Mouse (Mus musculus): ENCODE measurements at regions not wholly inside any gene's neighbourhood (a gene's known extent, or its start where the extent isn't known, plus 50 kb on each side); places are given as distances from the start of the nearest gene placed in this dataset.

- H3K4me3 ChIP-seq, result no peak overlapping the region
- H3K4me1 ChIP-seq, result no peaks in the 10 kb centered on the region
- WGBS, result 31% methylated on average over 2 of the region's 2 CpGs
- H3K27ac ChIP-seq, result no peak overlapping the region
- no peaks in the 10 kb centered on the region for H3K27me3 ChIP-seq
- H3K9ac ChIP-seq, result no peak overlapping the region
- no peaks in the 10 kb centered on the region for H3K9me3 ChIP-seq
- no peak for ATAC-seq (ENCODE audit: insufficient number of reproducible peaks, insufficient read depth, low FRiP score, low TSS enrichment)
- H3K4me2 ChIP-seq (replicated peaks), result no peak overlapping the region
- H3K36me3 ChIP-seq, result no peaks in the 10 kb centered on the region
Observed at GRCm38 (mm10) chr19:16075512-16076086, 57.0 kb upstream of the Gnaq start.

DNA sequence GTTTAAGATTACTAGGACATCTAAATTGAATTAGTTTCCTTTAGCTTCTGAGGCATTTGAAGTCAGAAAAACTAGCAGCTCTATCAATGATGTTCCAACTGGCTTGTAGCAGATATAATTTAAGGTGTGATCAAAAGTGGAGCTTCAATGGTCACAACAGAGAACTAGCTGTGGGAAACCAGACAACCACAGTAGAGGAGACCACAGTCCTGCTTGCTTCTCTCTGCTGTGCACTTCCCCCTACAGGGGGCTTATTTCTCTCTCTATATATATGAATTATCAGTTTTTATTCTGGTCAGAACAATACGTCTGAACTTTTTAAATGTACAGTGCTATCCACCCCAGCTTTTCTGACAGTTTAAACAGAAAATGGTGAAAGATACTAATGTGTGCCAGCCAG, 57.6 kb upstream of the Gnaq start:
- no peaks in the 10 kb centered on the region for H3K4me1 ChIP-seq
- no peak for ATAC-seq (ENCODE audit: insufficient number of reproducible peaks, insufficient read depth, low FRiP score, low TSS enrichment)
- WGBS, result 84% methylated on average over 1 of the region's 1 CpGs

DNA sequence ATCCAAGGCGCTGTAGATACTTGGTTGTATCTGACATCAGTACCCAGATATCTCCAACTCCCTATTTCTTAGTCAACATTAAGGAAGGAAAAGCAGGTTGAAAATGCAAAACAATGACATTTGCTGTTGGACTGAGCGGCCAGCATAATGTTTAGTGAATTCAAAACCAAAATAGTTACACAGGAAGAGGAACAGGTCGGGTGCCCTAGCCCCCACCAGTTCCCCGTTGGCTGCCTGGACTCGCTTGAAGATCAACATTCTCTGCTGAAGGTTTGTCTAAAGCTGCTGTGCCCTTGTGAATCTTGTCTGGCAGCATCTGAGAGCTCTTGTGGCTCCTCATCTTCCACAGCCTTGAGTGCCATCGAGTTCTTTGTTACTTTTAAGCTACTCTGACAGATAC, 65.3 kb upstream of the Gnaq start:
- H3K27ac ChIP-seq, result no peak overlapping the region
- H3K9me3 ChIP-seq, result no peaks in the 10 kb centered on the region
- ATAC-seq (ENCODE audit: insufficient number of reproducible peaks, insufficient read depth, low FRiP score, low TSS enrichment), result no peak
- WGBS, result 87% methylated on average over 6 of the region's 6 CpGs
- H3K27me3 ChIP-seq, result no peaks in the 10 kb centered on the region
- no peak overlapping the region for H3K4me2 ChIP-seq (replicated peaks)
- H3K36me3 ChIP-seq, result no peaks in the 10 kb centered on the region
- H3K9ac ChIP-seq, result no peak overlapping the region
- H3K4me3 ChIP-seq, result no peak overlapping the region
- no peaks in the 10 kb centered on the region for H3K4me1 ChIP-seq

More for the DNA sequence above, 57.6 kb upstream of the Gnaq start:
- no peak overlapping the region for H3K4me2 ChIP-seq (replicated peaks)
- H3K4me3 ChIP-seq, result no peak overlapping the region
- H3K36me3 ChIP-seq, result no peaks in the 10 kb centered on the region
- H3K9ac ChIP-seq, result no peak overlapping the region
- H3K27me3 ChIP-seq, result no peaks in the 10 kb centered on the region
- H3K27ac ChIP-seq, result no peak overlapping the region
- H3K9me3 ChIP-seq, result no peaks in the 10 kb centered on the region

GRCm38 (mm10) chr19:16064911-16065310, 67.7 kb upstream of the Gnaq start:
- Histone ChIP-seq H3K4me2 (replicated peaks) (no peak overlapping the region), H3K4me1 (no peaks in the 10 kb centered on the region), H3K9ac (no peak overlapping the region), H3K9me3 (no peaks in the 10 kb centered on the region), H3K27ac (no peak overlapping the region), H3K27me3 (no peaks in the 10 kb centered on the region), H3K4me3 (no peak overlapping the region), H3K36me3 (no peaks in the 10 kb centered on the region)
- 94% methylated on average over 3 of the region's 3 CpGs for WGBS
- no peak for ATAC-seq (ENCODE audit: insufficient number of reproducible peaks, insufficient read depth, low FRiP score, low TSS enrichment)

DNA sequence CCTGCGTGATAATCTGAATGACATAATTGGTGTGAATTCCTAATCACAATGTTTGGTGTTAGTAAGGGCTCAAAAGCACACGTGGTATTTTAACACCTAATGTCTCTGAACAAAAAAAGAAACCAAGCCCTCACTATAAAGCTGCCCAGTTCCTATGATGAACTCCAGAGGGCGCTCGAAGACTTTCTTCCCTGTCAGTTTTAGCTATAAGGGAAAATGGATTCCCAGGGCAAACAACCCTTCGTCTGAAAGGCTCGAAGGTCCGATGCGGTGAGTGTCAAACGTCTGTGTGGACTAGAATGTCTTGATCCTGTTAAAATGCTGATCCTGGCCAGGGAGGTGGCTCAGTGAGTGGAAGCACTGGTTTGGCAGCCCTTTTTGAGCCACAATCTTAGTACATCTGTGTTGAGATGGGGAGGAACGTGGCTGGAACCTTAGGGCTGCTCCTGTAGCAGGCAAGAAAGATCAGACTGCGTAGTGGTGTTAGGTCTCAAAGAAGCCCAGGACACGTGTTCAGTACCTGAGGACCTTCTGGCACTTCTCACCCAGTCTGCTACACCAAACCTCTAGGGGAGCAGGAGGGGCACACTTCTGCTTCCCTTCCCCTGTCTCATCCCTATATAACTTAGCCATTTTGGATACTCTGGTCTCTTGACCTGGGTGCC, 68.6 kb upstream of the Gnaq start:
- Histone ChIP-seq H3K27ac (no peak overlapping the region), H3K4me3 (no peak overlapping the region), H3K4me1 (no peaks in the 10 kb centered on the region), H3K9ac (peak overlapping the region; percentile 41; the same call in 1 of the 2 replicates), H3K36me3 (no peaks in the 10 kb centered on the region), H3K4me2 (replicated peaks) (peak overlapping the region; percentile 47), H3K9me3 (no peaks in the 10 kb centered on the region), H3K27me3 (no peaks in the 10 kb centered on the region)
- 14% methylated on average over 12 of the region's 12 CpGs for WGBS
- ATAC-seq (ENCODE audit: insufficient number of reproducible peaks, insufficient read depth, low FRiP score, low TSS enrichment), result no peak

GRCm38 (mm10) chr19:16063533-16063915, 69.1 kb upstream of the Gnaq start:
- Histone ChIP-seq H3K4me3 (no peak overlapping the region), H3K36me3 (no peaks in the 10 kb centered on the region), H3K27me3 (no peaks in the 10 kb centered on the region), H3K27ac (no peak overlapping the region), H3K9ac (no peak overlapping the region), H3K4me1 (no peaks in the 10 kb centered on the region), H3K9me3 (no peaks in the 10 kb centered on the region), H3K4me2 (replicated peaks) (no peak overlapping the region)
- WGBS, result 59% methylated on average over 8 of the region's 8 CpGs
- no peak for ATAC-seq (ENCODE audit: insufficient number of reproducible peaks, insufficient read depth, low FRiP score, low TSS enrichment)

DNA sequence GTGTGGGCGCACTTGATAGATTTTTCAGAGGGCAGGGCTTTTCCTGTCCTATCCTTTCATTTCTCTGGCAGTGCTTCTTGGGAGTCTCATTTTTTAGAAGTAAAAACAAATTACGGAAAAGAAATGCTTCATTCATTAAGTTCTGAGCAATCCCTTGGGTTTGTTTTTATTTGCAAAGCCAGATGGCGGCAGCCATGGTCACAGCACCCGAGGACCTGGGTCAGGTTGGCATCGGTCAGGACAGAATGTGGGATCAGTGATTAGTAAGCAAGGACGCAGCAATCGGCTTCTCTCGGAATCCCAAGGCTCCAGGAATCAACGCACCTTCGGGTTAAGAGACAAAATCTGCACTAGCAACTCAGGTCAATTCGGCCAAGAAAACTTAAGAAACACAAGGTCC, 70.8 kb upstream of the Gnaq start:
- no peaks in the 10 kb centered on the region for H3K4me1 ChIP-seq
- H3K36me3 ChIP-seq, result no peaks in the 10 kb centered on the region
- no peaks in the 10 kb centered on the region for H3K9me3 ChIP-seq
- no peaks in the 10 kb centered on the region for H3K27me3 ChIP-seq
- no peak overlapping the region for H3K27ac ChIP-seq
- no peak overlapping the region for H3K4me3 ChIP-seq
- H3K4me2 ChIP-seq (replicated peaks), result no peak overlapping the region
- WGBS, result 77% methylated on average over 11 of the region's 11 CpGs
- no peak for ATAC-seq (ENCODE audit: insufficient number of reproducible peaks, insufficient read depth, low FRiP score, low TSS enrichment)
- no peak overlapping the region for H3K9ac ChIP-seq

DNA sequence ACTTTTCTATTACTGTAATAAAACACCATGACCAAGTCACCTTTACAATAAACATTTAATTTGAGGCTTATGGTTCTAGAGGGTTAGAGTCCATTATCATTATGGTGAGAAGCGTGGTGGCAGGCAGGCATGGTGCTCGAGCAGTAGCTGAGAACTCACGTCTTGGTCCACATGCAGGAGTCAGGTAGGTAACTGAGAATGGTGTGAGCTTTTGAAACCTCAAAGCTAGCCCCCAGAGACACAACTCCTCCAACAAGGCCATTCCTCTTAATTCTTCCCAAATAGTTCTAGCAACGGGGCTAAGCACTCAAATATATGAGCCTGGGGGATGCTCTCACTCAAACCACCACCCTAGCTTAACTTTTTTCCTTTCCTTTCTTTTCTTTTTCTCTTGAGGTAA, 73.6 kb upstream of the Gnaq start:
- Histone ChIP-seq H3K4me1 (no peaks in the 10 kb centered on the region), H3K36me3 (no peaks in the 10 kb centered on the region), H3K9me3 (no peaks in the 10 kb centered on the region), H3K27me3 (no peaks in the 10 kb centered on the region), H3K27ac (no peak overlapping the region), H3K9ac (no peak overlapping the region), H3K4me3 (no peak overlapping the region), H3K4me2 (replicated peaks) (no peak overlapping the region)
- 81% methylated on average over 4 of the region's 4 CpGs for WGBS
- no peak for ATAC-seq (ENCODE audit: insufficient number of reproducible peaks, insufficient read depth, low FRiP score, low TSS enrichment)

GRCm38 (mm10) chr19:16050220-16051055, 65.6 kb upstream of the Cep78 start:
- Histone ChIP-seq H3K27me3 (no peaks in the 10 kb centered on the region), H3K4me1 (peaks cover 4% of the 10 kb centered on the region; the same call in 1 of the 2 replicates), H3K9me3 (no peaks in the 10 kb centered on the region), H3K27ac (0 out of 2 replicates have a peak overlapping the region, but pooled peaks have one; percentile 36), H3K4me2 (replicated peaks) (peak overlapping the region; percentile 71), H3K36me3 (no peaks in the 10 kb centered on the region), H3K4me3 (peak overlapping the region; percentile 31), H3K9ac (peak overlapping the region; percentile 33)
- 8% methylated on average over 18 of the region's 18 CpGs for WGBS
- peak; percentile 22; the same call in 1 of the 2 replicates for ATAC-seq (ENCODE audit: insufficient number of reproducible peaks, insufficient read depth, low FRiP score, low TSS enrichment)

DNA sequence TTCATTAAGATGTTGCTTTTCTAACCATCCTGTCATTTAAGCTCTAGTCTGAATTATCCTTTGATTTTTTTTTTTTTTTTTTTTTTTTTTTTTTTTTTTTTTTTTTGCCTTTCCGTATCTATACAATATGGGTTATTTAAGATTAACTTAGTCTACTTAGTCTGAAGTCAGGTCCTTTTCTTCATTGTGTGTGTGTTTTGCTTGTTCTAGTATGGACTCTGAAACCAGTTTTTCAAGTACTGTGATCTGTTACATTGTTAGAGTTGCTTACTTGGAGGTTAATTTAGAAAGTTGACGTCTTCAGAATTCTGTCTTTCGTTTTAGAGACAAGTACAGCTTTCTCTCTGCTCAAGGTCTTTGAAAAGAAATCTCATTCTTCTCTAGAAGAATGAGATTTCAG, 64.9 kb upstream of the Cep78 start:
- Histone ChIP-seq H3K9ac (no peak overlapping the region), H3K4me1 (peaks cover 4% of the 10 kb centered on the region; the same call in 1 of the 2 replicates), H3K27ac (no peak overlapping the region), H3K4me3 (peak overlapping the region; percentile 31; the same call in 1 of the 2 replicates), H3K4me2 (replicated peaks) (peak overlapping the region; percentile 71), H3K27me3 (no peaks in the 10 kb centered on the region), H3K36me3 (no peaks in the 10 kb centered on the region), H3K9me3 (no peaks in the 10 kb centered on the region)
- ATAC-seq (ENCODE audit: insufficient number of reproducible peaks, insufficient read depth, low FRiP score, low TSS enrichment), result no peak
- WGBS, result 29% methylated on average over 3 of the region's 3 CpGs

DNA sequence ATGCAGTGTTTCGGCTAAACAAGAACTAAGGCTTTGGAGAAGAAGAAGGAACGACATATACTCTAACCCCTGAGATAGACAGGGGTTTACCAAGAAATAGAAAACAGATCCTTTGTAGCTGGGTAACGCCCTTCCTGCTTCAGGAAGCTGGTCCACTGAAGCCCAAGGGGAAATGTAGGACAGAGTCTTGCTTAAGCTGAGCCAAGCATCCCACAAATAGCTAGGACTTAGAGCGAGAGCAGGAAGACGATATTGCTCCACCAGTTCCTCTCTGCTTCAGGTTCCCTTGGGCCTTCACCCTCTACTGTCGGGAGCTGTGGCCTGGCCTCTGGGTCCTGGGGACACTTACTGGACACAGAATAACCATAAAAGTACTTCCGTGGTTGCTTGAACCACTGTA, 62.2 kb upstream of the Cep78 start:
- H3K9me3 ChIP-seq, result no peaks in the 10 kb centered on the region
- no peak overlapping the region for H3K27ac ChIP-seq
- 59% methylated on average over 7 of the region's 7 CpGs for WGBS
- no peaks in the 10 kb centered on the region for H3K36me3 ChIP-seq
- no peaks in the 10 kb centered on the region for H3K27me3 ChIP-seq
- peaks cover 4% of the 10 kb centered on the region; the same call in 1 of the 2 replicates for H3K4me1 ChIP-seq
- no peak overlapping the region for H3K9ac ChIP-seq
- no peak overlapping the region for H3K4me3 ChIP-seq
- no peak overlapping the region for H3K4me2 ChIP-seq (replicated peaks)
- ATAC-seq (ENCODE audit: insufficient number of reproducible peaks, insufficient read depth, low FRiP score, low TSS enrichment), result no peak

DNA sequence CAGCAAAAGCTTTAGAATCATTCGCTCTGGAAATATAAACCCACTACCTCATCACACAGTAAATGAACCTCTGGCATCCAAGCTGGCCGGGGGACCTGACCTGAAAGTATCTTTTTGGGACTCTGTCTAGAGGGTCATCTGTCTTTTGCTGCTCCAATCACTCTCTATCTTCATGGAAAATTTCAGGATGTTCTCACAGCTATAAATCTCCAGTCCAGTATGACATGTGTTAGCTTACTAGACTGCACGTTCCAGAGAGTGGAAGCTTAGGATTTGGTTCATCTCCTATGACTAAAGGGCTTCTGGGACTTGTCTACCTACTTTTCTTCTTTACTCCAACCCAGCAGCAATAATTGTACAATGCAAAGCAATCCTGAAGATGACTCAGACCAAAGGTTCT, 60.5 kb upstream of the Cep78 start:
- no peak overlapping the region for H3K4me3 ChIP-seq
- no peak overlapping the region for H3K27ac ChIP-seq
- WGBS, result 63% methylated on average over 3 of the region's 3 CpGs
- no peaks in the 10 kb centered on the region for H3K9me3 ChIP-seq
- H3K4me1 ChIP-seq, result no peaks in the 10 kb centered on the region
- ATAC-seq (ENCODE audit: insufficient number of reproducible peaks, insufficient read depth, low FRiP score, low TSS enrichment), result no peak
- H3K27me3 ChIP-seq, result no peaks in the 10 kb centered on the region
- no peak overlapping the region for H3K9ac ChIP-seq
- H3K4me2 ChIP-seq (replicated peaks), result no peak overlapping the region
- H3K36me3 ChIP-seq, result no peaks in the 10 kb centered on the region

Measured in embryonic facial prominence, embryonic 12.5 days (tissue).